Mouse (Mus musculus) T-cell, adult 2 months (primary cell): ENCODE data around the gene Bsn.
"Not testable (repeated sequence)": the region's sequence is repeated elsewhere in the genome, so short reads cannot be mapped to it uniquely, and the experiment has no call there.

Experiments used
- DNase-seq: peaks from one replicate; pipeline ENCODE4 v3.0.0; 2022; ENCODE audit warnings: low spot score

Bsn gene

DNA sequence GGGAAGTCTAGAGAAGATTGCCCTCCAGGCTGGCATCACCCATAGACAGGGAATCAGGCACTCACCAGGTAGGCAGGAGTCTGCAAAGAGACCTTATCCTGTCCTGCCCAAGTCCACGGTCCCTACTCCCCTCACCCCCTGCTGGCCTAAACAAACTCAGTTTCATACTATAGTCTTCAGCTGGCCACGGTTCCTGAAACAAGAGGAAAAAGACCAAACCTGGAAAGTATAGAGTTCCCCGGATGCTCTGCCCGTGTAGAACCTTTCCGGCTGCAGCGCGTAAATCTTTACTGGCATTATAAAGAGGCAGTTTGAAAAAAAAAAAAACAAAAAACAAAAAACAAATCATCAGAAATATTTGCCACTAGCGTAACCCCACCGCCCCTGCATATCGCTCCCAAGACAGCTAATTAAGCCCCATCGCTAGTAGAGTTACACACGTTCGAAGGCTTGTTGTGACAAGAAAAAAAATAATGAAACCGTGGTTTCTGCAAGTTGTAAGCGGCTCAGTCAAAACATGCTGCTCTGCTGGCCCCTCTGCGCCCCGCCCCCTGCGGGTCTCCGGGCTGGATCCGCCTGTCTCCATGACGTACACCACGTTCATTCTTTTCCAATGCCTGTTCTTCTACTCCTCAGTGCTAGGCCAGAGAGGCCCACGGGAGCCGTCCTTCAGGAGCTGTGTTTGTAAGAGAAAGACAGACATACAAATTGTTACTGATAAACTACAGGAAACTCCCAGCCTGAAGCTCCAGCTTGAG, 6.9 kb upstream of the Bsn start:
- DNase-seq = no peak

GRCm38 (mm10) chr9:108196222-108196621, 6.0 kb upstream of the Bsn start:
- DNase-seq = not testable (repeated sequence)

DNA sequence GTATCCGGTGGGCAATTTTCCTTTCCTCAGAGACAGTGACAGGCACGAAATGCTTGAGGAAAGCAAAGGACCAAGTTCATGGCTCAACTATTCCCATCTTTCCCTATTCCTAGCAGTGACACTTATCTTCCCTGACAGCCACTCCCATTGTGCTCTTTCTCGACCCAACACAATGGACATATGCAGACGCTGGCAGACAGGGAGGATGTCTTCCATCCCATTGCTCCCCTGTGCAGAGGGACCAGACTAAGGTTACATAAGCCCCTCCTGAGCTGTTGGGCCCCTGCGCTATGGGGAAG, 747 bp downstream of the Bsn start:
- DNase-seq = no peak

DNA sequence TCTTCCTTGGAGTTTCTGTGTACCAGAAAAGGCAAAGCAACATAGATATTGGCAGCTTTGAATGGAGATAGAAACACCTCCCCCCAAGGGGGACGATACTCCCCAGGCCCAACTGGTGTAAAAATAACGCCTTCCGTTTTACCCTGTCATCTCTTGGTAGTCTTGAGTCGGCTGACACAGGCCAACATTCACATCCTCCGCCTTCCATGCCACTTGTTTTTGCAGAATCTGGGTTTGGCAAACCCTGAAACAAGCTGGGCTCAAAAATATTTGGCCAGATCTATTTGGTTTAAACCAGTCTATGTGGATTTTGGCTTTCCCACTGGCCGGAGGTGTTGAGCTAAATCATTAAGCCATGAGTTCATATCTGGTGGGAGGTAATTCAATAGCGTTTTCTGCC, 1.2 kb downstream of the Bsn start:
- DNase-seq = no peak

- DNase-seq = no peak
These were observed 1.7 kb downstream of the Bsn start for GRCm38 (mm10) chr9:108188511-108188910.

DNA sequence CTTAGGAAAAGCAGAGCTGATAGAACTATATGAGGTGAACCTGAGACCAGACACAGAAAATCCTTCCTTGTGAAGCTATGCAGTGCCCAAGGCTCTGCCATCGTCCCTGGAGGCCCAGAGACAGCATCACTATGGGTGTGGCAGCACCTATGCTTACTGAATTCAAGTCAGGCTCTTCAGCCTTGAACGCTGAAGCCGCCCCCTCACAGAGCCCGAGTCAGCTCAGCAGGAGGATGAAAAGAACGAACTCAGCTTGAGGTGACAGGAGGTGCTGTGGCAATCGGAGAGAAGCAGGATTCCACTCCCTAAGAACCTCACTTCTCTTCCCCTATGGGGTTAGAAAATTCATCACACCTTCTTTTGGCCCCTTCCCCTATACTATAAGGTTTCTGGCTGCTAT, 2.6 kb downstream of the Bsn start:
- DNase-seq = no peak

DNA sequence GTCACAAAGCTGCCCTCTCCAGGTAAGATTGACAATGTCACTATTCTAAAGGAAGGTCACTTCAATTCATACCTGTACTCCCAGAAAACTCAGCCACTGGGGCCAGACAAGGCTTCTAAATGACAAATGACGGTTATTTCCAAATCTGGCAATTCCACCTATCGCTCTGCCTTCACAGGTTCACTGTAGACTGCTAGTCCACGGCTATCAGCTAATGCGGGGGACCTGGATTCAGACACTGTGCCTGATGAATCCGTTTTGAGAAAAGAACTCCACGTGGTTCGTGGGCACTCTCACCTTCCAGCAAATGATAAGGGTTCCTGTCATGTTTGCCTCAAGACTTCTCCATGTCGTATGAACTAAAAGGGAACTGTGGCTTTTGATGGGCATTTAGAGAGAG, 4.4 kb downstream of the Bsn start:
- no peak for DNase-seq

DNA sequence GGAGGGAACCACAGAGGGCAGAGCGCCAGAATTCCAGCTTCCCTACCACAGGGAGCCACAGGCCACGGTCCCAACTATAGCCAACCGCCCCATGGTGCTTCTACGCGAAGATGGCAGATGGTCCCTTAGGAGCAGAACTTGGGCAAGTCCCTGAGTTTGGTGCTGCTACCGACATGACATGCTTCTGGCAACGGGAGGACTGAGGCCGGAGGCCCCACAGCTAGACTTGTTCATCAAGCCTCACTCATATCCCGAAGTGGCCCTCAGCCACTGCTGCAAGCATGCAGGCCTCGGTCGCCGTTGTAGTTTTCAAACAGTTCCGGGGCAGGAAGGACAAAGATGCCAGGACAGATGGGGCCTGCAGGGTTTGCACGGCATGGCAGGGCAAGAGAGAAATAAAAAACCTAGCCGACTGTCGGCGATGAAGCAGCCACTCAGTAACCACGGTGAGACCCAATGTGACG, 6.6 kb downstream of the Bsn start:
- no peak for DNase-seq

GRCm38 (mm10) chr9:108182806-108183506, 7.2 kb downstream of the Bsn start:
- peak; percentile 45 for DNase-seq

DNA sequence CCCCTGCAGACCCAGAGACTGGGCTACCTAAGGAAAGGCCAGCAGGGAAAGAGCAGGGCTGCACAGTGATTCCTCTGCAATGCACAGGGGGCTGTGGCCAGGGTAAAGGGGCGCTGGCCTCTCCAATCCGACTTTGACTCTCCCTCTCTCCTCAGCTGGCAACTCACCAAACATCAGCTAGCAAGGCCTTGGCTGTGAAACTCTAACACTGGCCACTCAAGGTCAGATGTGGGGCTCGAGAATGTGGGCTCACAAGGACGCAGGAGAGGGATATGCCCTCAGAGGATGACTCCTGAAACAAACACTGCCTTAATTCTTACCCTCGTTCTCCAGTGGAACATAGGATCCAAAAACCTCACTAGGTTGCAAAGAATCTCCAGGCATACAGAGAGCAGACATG, 11.8 kb downstream of the Bsn start:
- DNase-seq = no peak

DNA sequence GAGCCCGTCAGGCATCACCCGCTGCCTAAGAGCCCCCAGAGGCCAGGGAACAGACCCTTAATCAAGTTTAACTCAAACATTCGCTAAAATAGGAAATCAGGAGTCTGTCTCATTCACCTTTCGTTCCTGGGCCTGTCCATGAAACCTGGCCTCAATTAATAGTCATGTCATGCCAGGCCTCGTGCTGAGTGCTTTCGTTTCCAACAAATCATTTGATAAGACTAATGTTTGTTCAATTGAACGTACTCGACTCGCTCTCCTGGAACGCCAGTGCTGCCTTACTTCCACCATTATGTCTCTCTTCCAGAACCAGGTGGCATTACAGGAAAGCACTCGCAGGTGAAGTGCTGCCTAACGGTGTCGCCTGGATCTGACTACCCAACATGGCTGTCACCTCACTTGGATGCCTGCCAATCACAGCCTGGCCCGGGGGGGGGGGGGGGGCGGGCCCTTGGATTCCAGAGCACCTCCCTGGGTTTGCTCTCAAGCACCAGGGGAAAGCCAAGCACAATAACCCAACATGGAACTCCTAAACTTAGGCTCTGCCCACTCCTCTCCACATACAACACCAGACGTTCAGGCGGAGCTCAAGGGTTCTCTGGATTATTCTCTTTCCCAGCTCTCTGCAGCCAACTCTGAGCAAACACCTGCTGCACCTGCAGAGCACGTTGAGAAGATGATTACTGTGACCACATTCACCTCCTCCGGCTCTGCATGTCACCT, 14.9 kb downstream of the Bsn start:
- no peak for DNase-seq

GRCm38 (mm10) chr9:108172777-108173350, 17.3 kb downstream of the Bsn start:
- no peak for DNase-seq

DNA sequence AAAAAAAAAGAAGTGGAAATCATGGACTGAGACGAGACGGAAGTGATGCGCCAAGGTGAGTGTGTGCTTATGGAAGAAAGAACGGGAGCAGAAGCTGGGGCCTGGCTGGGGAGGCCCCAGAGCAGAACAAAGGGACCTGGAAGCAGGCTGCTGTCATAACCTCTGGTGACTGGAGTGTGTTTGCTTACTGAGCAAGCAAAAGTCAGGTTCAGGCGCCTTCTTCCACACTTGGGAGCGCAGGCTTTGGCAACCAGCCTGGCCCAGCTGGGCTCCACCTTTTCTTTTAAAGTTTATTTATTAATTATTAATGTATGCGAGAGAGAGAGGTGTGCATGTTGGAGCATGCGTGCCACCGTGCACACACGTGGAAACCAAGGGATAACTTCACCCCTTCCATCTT, 20.4 kb downstream of the Bsn start:
- no peak for DNase-seq

- DNase-seq = no peak
These were observed 25.0 kb downstream of the Bsn start for GRCm38 (mm10) chr9:108165143-108165542.

GRCm38 (mm10) chr9:108163646-108164284, 26.4 kb downstream of the Bsn start:
- peak; percentile 42 for DNase-seq

GRCm38 (mm10) chr9:108157891-108158290, 32.3 kb downstream of the Bsn start:
- no peak for DNase-seq

- no peak for DNase-seq
These were observed 32.7 kb downstream of the Bsn start for GRCm38 (mm10) chr9:108157451-108157850.

DNA sequence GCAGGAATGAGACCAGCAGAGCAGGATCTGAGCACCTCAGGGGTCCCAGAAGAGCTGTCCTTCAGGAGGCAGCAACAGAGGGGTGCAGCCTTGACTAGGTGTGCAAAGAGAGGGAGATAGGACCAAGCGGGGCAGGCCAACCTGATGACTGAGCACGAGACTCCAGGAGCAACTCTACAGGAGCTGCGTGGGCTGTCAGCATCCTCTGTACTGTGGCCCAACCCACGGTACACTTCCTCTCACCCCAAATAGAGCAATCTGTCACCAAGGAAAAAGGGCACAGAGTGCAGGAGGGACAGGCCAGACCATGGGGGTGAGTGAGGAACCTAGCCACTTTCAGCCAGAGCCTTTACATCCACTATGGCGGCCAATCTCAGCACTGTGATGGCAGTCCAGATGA, 33.4 kb downstream of the Bsn start:
- DNase-seq = peak; percentile 43

DNA sequence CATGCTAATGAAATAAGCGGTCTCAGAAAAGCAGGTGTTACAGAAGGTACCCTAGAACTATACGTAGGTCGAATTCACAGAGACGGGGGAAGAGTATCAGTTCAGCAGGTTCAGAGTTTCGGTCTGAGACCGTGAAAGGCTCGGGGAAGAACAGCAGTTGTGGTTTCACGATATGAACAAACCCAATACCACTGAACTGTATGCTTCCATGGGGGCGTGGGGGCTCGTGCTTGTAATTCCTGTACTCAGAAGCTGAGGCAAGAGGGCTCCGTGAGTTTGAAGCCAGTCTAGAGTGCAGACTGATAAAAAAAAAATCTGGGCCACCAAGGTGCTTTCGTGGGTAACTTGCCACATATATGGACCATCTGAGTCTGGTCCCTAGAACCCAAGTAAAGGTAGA, 35.4 kb downstream of the Bsn start:
- DNase-seq = peak; percentile 30

DNA sequence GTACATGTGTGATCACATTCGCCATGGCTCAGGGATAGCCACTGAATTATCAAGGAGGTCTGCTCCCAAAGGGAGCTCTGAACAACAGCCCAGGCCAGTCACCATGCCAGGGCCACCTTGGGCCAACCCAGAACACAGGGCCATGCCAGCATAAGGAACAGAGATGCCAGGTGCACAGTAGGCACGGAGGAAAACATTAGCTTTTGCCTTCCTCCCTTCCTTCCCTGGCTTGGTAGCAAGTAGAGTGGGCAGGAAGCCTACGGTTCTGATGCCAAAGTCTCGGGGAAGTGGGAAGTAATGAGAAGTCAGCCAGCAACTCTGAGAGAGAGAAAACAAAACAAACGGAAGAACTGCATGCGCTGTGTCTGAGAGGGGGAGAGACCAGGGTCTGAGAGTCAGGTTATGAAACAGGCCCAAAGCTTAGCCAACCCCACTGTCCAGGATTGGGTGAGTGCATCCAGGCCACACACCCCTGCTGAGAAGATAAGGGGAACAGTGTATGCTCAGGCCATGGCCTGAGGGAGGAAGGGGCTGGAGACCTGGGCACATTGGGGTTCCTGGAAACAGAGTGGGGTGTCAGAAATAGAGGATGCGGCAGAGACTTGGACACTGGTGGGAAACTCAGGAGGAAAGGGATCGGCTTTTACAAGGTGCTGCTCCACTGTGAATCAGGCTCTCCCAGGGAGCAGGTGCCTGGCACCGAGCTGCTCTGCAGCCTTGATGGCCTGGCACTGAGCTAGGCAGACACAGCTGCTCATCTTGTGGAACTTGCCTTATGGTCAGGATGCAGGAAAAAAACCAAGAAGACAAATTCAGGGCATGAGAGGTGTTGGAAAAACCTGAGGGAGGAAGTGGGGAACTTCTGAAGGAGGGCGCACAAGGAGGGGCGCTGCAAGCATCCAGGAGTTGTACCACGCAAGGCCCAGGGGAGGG, 36.4 kb downstream of the Bsn start:
- DNase-seq = no peak

GRCm38 (mm10) chr9:108150486-108150885, 39.7 kb downstream of the Bsn start:
- peak; percentile 37 for DNase-seq
